Mouse (Mus musculus) c-Kit-positive CD71-positive TER-119-positive erythroid progenitor cells, embryonic 14.5 days (primary cell): Measurements from ENCODE around the gene Colq.

ENCODE experiments used
- DNase-seq: peaks from one replicate; pipeline ENCODE4 v3.0.0-alpha.2; 2013; ENCODE audit warnings: low spot score

Gene Colq

GRCm38 (mm10) chr14:31591243-31591642 lies at the start of gene Colq:
TSS of gene Colq (minus strand) at chr14:31591343.
- DNase-seq, result no peak

GRCm38 (mm10) chr14:31640346-31640889 lies 49.3 kb upstream of the Colq start, which contains the start of gene Gm49387:
TSS of gene Gm49387 (minus strand) at chr14:31640878.
- no peak for DNase-seq

GRCm38 (mm10) chr14:31630677-31631076 lies 39.5 kb upstream of the Colq start:
- no peak for DNase-seq

GRCm38 (mm10) chr14:31622748-31623147 lies 31.6 kb upstream of the Colq start:
- DNase-seq, result no peak

- DNase-seq, result no peak
Measured at GRCm38 (mm10) chr14:31620591-31621223, 29.6 kb upstream of the Colq start.

GRCm38 (mm10) chr14:31617997-31618396 lies 26.9 kb upstream of the Colq start:
- no peak for DNase-seq

- no peak for DNase-seq
Measured at GRCm38 (mm10) chr14:31617204-31617603, 26.1 kb upstream of the Colq start.

GRCm38 (mm10) chr14:31613671-31614070 lies 22.5 kb upstream of the Colq start:
- DNase-seq, result no peak

GRCm38 (mm10) chr14:31611986-31612385 lies 20.8 kb upstream of the Colq start:
- DNase-seq, result no peak

GRCm38 (mm10) chr14:31605514-31605913 lies 14.4 kb upstream of the Colq start:
- no peak for DNase-seq

- DNase-seq, result peak; percentile 24
Measured at GRCm38 (mm10) chr14:31604916-31605315, 13.8 kb upstream of the Colq start.

- peak; percentile 75 for DNase-seq
Measured at GRCm38 (mm10) chr14:31602616-31602979, 11.5 kb upstream of the Colq start.

GRCm38 (mm10) chr14:31601908-31602615 lies 10.9 kb upstream of the Colq start:
- no peak for DNase-seq

- DNase-seq, result no peak
Measured at GRCm38 (mm10) chr14:31597446-31597845, 6.3 kb upstream of the Colq start.

GRCm38 (mm10) chr14:31596408-31596807 lies 5.3 kb upstream of the Colq start:
- no peak for DNase-seq

GRCm38 (mm10) chr14:31594693-31595092 lies 3.5 kb upstream of the Colq start:
- DNase-seq, result no peak

GRCm38 (mm10) chr14:31593036-31593435 lies 1.9 kb upstream of the Colq start:
- DNase-seq, result no peak

GRCm38 (mm10) chr14:31586451-31586850 lies 4.7 kb downstream of the Colq start:
- no peak for DNase-seq

- DNase-seq, result no peak
Measured at GRCm38 (mm10) chr14:31583082-31583481, 8.1 kb downstream of the Colq start.

GRCm38 (mm10) chr14:31577966-31578735 lies 13.0 kb downstream of the Colq start:
- no peak for DNase-seq

- no peak for DNase-seq
Measured at GRCm38 (mm10) chr14:31576846-31577697, 14.1 kb downstream of the Colq start.

GRCm38 (mm10) chr14:31575866-31576265 lies 15.3 kb downstream of the Colq start:
- no peak for DNase-seq
